Mouse (Mus musculus) heart, adult 9 months (tissue): ENCODE data around the gene Tenm2.

Experiments
- DNase-seq, 2 experiments: peaks; one replicate each; pipeline ENCODE4 v3.0.0; 2022; ENCODE audit warnings: low spot score in 2 of 2

Gene Tenm2

GRCm38 (mm10) chr11:36214589-36214988, 1021.2 kb downstream of the Tenm2 start:
- no peak for DNase-seq

DNA sequence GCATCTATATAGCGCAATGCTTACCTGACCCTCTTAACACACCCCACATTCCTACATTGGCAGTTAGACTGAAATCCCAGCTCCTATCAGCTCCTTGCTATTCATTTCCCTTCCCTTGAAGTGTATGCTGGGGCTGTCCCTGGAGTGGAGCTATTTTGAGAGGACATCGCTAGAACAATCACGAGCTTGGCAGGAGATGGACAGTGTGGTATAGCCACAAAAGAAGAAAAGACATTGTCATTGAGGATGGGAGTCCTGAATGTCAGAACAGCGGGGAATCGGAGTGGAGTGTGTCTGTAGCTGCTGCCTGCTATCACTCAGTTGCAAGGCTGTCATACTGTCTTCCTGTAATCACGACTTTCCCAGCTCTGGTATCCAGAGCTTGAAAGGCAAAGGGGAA, 1031.4 kb downstream of the Tenm2 start:
- DNase-seq: no peak

DNA sequence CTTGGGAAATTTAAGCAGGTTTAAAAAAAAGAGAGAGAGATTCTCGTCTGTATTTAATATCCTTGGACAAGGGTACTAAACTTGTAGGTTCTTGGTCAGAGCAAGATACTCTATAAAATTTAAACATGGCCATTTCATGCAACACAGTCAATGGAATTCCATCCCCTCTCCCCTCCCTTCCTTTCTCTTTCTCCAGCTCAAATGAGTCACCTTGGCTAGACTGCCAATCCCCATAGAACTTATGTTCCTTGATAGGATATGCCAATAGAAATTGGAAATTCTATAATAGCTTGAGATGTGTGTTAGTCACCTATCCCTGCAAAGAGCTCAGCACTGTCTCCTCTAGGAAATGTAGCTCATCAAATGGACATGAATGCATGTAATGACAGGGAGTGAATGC, 1031.9 kb downstream of the Tenm2 start:
- DNase-seq: no peak

GRCm38 (mm10) chr11:36194348-36194747, 1041.4 kb downstream of the Tenm2 start:
- DNase-seq: no peak

GRCm38 (mm10) chr11:36176106-36176505, 1059.7 kb downstream of the Tenm2 start:
- no peak for DNase-seq

GRCm38 (mm10) chr11:36173076-36173690, 1062.6 kb downstream of the Tenm2 start:
- no peak for DNase-seq

DNA sequence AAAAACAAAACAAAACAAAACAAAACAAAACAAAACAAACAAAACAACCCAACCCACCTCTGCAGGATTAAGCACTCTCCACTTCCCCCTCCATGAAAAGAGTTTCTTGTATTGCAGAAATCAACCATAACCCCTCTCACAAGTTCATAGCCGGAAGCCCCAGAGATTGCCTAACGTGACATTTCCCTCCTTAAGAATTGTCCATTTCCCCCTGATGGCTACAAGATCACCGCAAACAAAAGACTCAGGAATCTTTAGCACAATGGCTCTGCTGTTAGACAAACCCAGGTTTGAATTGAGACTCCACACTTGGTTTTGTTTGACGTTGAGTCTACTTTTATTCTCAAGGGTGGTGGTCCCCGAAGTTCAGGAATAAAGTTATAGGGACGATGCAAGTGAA, 1063.2 kb downstream of the Tenm2 start:
- DNase-seq: no peak

DNA sequence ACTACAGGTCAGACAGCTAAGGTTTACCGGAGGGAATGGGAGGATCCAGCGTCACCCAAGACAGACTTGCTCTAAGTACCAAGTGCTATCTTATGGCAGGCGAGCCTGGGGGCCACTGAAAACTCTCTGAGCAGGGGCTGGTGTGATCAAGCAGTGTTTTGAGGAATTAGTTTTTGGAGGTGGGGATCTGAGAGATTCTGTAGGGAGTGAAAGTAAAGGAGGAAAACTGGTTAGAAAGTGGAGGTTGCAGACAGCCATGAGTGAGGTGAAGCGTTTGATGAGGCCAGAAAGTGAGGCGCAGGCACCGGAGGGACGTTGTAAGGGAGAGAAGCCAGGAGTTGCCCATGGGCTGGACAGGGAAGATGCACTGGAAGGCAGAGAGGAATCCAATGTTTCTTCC, 1063.8 kb downstream of the Tenm2 start:
- DNase-seq: no peak

- DNase-seq: no peak
Measured at GRCm38 (mm10) chr11:36171221-36171620, 1064.5 kb downstream of the Tenm2 start.

GRCm38 (mm10) chr11:36169738-36170137, 1066.0 kb downstream of the Tenm2 start:
- DNase-seq: no peak

DNA sequence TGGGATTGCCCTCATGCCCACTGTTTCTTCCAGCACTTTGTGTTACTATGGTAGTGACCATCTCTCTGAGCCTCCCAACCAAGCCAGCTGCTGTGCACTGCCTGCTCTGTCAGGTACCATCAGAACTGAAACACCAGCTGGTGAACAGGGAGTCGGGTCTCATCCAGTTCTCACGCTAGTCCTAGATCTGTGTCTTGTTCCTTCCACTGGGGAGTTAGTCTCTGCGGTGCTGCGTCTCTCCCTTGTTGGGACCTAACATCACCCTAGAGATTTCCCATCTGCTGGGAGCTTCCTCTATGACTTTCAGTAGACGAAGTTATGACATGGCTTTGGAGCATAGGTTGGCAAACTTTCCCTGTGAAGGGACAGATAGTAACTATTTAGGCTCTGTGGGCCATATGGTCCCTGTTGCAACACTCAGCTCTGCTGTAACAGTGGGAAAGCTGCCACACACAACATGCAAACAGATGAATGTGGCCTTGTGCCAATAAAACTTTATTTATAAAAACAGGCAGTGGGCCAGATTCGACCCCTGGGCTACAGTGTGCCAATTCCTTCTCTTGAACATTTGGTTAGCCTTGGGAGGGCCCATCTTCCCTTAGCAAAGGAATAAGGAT, 1066.7 kb downstream of the Tenm2 start:
- peak in 1 of 2 experiments; percentile 0 for DNase-seq

GRCm38 (mm10) chr11:36167766-36168318, 1067.9 kb downstream of the Tenm2 start:
- no peak for DNase-seq

DNA sequence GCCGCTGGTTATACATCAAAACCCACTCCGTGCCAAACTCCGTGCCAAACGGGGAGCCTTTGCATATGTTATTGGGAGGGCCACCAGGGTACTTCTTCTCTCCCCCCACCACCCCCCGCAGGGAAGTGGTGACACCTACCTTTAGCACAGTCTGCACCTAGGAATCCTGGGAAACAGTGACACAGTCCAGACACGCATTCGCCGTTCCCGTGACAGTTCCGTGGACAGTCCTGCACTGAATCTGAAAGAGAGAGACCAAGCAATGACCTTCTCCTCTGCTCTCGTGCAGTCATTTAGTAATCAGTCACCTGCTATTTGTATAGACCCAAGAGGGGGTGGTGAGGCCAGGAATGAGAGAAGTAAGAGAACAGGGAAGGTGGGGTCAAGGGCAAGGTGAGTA, 1072.2 kb downstream of the Tenm2 start:
- no peak for DNase-seq

GRCm38 (mm10) chr11:36161765-36162321, 1073.9 kb downstream of the Tenm2 start:
- DNase-seq: no peak

DNA sequence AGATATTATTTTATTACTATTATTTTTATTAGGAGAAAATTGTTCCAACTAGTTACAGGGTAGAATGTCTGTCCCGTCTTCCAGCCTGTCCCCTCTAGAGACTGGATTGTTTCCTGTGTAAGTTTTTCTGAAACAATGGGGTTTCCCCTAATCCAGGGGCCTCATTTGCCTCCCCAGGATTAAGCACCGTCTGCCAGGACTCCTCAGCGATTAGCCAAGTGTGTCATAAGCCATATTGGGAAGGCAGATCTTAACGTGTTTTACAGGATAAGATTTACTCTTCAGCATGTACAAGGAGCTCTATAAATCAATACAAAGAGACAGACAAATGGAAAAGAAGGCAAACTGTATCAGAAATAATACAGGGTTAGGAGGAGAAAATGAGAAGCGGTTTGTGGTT, 1082.3 kb downstream of the Tenm2 start:
- no peak for DNase-seq

DNA sequence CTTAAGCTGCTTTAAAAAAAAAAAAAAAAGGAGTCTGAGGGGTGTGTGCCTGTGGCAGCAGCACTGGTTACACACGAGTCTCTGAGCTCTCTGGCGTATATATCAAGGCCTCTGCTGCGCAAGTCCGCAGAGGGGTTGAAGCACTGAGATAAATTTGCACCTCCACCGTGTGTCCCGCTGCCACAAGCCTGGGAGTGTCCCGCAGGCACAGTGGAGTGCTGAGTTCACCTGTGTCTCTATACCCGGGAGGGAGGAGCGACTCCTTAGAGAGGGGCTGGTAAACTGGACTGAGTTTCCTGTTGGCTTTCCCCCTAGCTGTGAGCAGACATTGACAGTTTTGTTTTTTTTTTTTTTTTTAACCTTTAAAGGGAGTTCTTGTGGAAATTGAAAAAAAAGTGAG, 1082.8 kb downstream of the Tenm2 start:
- DNase-seq: no peak

DNA sequence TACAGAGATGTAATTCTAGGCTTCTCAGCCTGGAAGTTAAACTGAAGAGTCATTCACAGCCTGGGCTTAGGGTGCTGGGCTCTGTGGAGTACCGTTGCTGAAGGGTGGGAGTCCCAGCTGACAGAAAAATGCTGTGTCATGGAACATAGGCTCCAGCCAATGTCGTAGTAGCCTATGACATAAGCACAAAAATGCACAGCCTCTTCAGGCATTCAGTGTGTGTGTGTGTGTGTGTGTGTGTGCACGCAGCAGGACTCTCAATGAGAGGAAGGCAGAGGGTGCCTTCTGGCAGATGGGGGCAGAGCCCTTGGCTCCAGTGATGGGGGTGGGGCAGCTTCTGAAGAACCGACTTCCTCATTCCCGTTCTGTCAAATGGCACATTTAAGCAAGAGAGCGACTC, 1083.5 kb downstream of the Tenm2 start:
- no peak for DNase-seq

DNA sequence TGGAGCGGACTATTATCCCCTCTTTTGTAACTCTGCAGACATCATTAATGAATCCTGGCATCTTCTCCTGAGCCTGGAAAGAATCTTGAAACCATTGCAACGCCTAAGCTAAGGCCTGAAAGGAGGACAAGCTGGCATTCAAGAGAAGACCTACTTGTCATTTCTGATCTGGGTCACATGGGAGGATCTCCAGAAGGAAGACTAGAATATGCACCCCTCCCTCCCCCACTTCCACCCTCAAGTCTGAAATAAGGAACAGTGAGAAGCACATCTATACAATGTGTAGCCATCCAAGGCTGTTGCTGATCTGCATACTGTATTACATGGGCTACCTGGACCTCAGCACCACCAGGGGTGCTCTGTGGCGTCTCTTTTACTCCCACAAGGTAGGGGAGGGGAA, 1086.7 kb downstream of the Tenm2 start:
- no peak for DNase-seq

DNA sequence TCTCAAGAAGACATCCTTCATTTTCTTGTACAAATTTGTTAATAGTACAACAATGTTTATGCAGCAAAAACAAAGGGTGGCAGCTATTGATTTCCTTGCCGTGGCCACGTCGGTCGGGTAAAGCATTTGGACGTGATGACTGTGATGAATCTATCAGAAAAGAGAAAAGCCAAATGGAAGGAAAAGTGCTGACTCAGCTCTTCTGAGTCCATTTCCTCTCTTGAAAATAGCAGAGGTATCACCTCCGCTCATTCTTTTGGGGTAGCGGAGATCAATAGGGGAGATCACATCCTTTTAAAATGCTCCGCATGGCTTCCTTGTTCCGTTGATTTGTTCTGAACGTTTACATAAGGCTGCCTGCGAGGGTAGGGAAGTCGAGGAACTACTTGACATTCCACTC, 1090.7 kb downstream of the Tenm2 start:
- DNase-seq: no peak

GRCm38 (mm10) chr11:36140411-36140810, 1095.4 kb downstream of the Tenm2 start:
- no peak for DNase-seq

- no peak for DNase-seq
Measured at GRCm38 (mm10) chr11:36139521-36139920, 1096.2 kb downstream of the Tenm2 start.

DNA sequence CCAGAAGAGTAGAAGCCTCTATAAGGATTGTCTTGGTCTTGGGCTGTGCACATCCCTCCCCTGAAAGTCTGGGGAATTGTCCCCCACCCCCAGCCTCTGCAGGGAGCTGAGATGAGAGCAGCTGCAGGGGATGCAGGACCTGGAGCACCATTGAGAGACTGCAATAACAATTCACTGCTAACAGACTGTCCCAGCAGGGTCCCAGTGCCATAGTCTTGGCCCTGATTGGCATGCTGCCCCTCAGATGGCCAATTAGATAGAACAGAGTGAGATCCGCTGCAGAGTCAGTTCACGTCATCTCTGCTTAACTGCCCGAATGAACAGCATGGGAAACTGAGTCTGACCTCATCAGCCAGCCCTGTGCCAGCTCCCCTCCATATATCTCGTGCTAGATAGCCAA, 1097.9 kb downstream of the Tenm2 start:
- no peak for DNase-seq

GRCm38 (mm10) chr11:36137276-36137675, 1098.5 kb downstream of the Tenm2 start:
- no peak for DNase-seq
